Mouse (Mus musculus) C2C12 (cell line): Measurements from ENCODE around the gene Nfia.

Experiments used
- CEBPB ChIP-seq: IDR thresholded peaks from one replicate; pipeline ENCODE4 v1.6.1; 2011; ENCODE audit warnings: low read depth, mild to moderate bottlenecking, control low read depth, moderate library complexity
- CTCF ChIP-seq: IDR thresholded peaks from one replicate; pipeline ENCODE4 v1.5.1; 2011; ENCODE audit not compliant: control insufficient read depth, insufficient read depth, insufficient read length
- MAX ChIP-seq: IDR thresholded peaks from one replicate; pipeline ENCODE4 v1.6.1; 2011; ENCODE audit warnings: mild to moderate bottlenecking, control low read depth
- MYOD1 ChIP-seq: IDR thresholded peaks from one replicate; pipeline ENCODE4 v1.6.1; 2011; ENCODE audit warnings: low read depth; ENCODE audit not compliant: control insufficient read depth, insufficient read length
- MYOG ChIP-seq: IDR thresholded peaks from one replicate; pipeline ENCODE4 v1.6.1; 2011; ENCODE audit not compliant: control insufficient read depth, insufficient read length; ENCODE audit errors: extremely low read depth
- USF1 ChIP-seq: IDR thresholded peaks from one replicate; pipeline ENCODE4 v1.6.1; 2011; ENCODE audit warnings: low read depth, mild to moderate bottlenecking, control low read depth, moderate library complexity

DNA sequence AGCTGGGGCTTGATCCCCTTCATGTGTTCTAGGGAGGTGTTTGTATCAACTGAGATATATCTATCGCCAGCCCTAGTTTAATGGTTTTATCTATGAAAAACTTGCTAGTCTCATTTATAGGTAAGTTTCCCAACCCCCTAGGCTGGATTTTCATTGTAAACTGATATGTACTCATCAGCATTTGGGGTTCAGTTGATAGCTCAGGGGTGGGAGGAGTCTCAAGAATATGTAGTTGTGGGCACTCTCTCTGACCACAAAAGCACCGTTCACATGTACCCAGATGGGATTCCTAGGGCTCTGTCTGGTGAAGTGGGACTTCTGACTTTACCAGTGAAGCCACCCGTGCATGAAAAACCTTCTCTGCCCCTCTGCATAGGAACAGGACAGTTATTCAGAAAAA lies 118.5 kb downstream of the Nfia start:
- no peak for TF ChIP-seq CTCF
- no peak for TF ChIP-seq MYOG
- no peak for TF ChIP-seq MAX
- TF ChIP-seq MYOD1: no peak
- TF ChIP-seq USF1: no peak
- TF ChIP-seq CEBPB: no peak
